Mouse (Mus musculus) ES-E14 (cell line): Measurements from ENCODE around the gene 4930432M17Rik. TPM values are rescaled to one million over a fixed set of nuclear protein-coding genes. Genes with fewer than 3 reads are reported as not detected.

Experiments used
- DNase-seq: peaks from one replicate; pipeline ENCODE4 v3.0.0-alpha.2; 2013; ENCODE audit warnings: low read depth, low spot score
- H3K27ac ChIP-seq: 2 replicates; pipeline ENCODE4 v1.5.1; 2012; ENCODE audit warnings: low read depth, mild to moderate bottlenecking, low read length, moderate library complexity, mixed read lengths; ENCODE audit not compliant: poor library complexity, insufficient read depth, severe bottlenecking
- H3K36me3 ChIP-seq: 2 replicates; pipeline ENCODE4 v1.6.1; 2012; ENCODE audit warnings: mild to moderate bottlenecking, low read length, moderate library complexity, mixed read lengths; ENCODE audit not compliant: control insufficient read depth, poor library complexity, insufficient read depth, severe bottlenecking
- H3K4me1 ChIP-seq, 2 experiments: fragments of 150-350 bp in 1 of 2; sonication (generic) in 1 of 2; 2 replicates each; pipeline ENCODE4 v1.6.1; 2012; ENCODE audit warnings: low read length in 2 of 2, mild to moderate bottlenecking in 1 of 2, mixed read lengths in 1 of 2; ENCODE audit not compliant: control insufficient read depth in 2 of 2, insufficient read depth in 2 of 2, poor library complexity in 1 of 2
- H3K4me3 ChIP-seq, 2 experiments: fragments of 150-350 bp in 1 of 2; sonication (generic) in 1 of 2; 2 replicates each; pipeline ENCODE4 v1.5.1; 2012; ENCODE audit warnings: low read length in 2 of 2, low read depth in 1 of 2, mild to moderate bottlenecking in 1 of 2, mixed read lengths in 1 of 2; ENCODE audit not compliant: insufficient read depth in 1 of 2, poor library complexity in 1 of 2, severe bottlenecking in 1 of 2
- H3K9ac ChIP-seq: 2 replicates; pipeline ENCODE4 v1.6.1; 2012; ENCODE audit warnings: low read depth, mild to moderate bottlenecking, low read length, mixed read lengths; ENCODE audit not compliant: poor library complexity, insufficient read depth, severe bottlenecking
- H3K9me3 ChIP-seq: fragments of 150-350 bp; sonication (generic); 2 replicates; pipeline ENCODE4 v1.6.1; 2012; ENCODE audit warnings: low read depth, mild to moderate bottlenecking, low read length; ENCODE audit not compliant: control insufficient read depth, insufficient read depth
- CHD2 ChIP-seq: IDR thresholded peaks from 2 replicates; pipeline ENCODE4 v1.6.1; 2014; ENCODE audit warnings: mild to moderate bottlenecking, low read depth, low read length, inconsistent platforms
- HCFC1 ChIP-seq: IDR thresholded peaks from 2 replicates; pipeline ENCODE4 v1.6.1; 2012; ENCODE audit warnings: low read length, inconsistent platforms, borderline replicate concordance; ENCODE audit not compliant: insufficient read depth
- MAFK ChIP-seq: IDR thresholded peaks from 2 replicates; pipeline ENCODE4 v1.6.1; 2014; ENCODE audit warnings: mild to moderate bottlenecking, low read depth, low read length, inconsistent platforms; ENCODE audit not compliant: insufficient read depth
- ZC3H11A ChIP-seq: IDR thresholded peaks from 2 replicates; pipeline ENCODE4 v1.6.1; 2012; ENCODE audit warnings: low read depth, mild to moderate bottlenecking, inconsistent platforms, low read length, borderline replicate concordance
- ZNF384 ChIP-seq: IDR thresholded peaks from 2 replicates; pipeline ENCODE4 v1.6.1; 2012; ENCODE audit warnings: low read depth, low read length, inconsistent platforms
- in situ Hi-C, 2 experiments: fragments of 600-800 bp; cut with MboI; formaldehyde crosslinking; loops; one replicate each; pipeline ENCODE4 v1.15.1; 2025; ENCODE audit warnings: low sequenced_read_pairs in 2 of 2, inconsistent platforms in 1 of 2; ENCODE audit not compliant: unreplicated experiment in 2 of 2
- total RNA-seq: library from RNA; depleted of rRNA; stranded (reverse); fragments of 300-350 nt; gene quantifications from 2 replicates; pipeline ENCODE4 v1.2.3, GENCODE M21; 2012

4930432M17Rik gene
- total RNA-seq, 1 experiment: not detected

GRCm38 (mm10) chr3:121680187-121680586 is 9.6 kb downstream of the 4930432M17Rik start:
- H3K4me1 ChIP-seq: no peaks in the 10 kb centered on the region
- in situ Hi-C loops: no loop called here
- TF ChIP-seq MAFK (no peak), HCFC1 (no peak), ZC3H11A (no peak), ZNF384 (no peak), CHD2 (no peak)

GRCm38 (mm10) chr3:121682439-121683411 is 12.2 kb downstream of the 4930432M17Rik start:
- H3K9ac ChIP-seq: no peak overlapping the region
- no peaks in the 10 kb centered on the region for H3K36me3 ChIP-seq
- no peaks in the 10 kb centered on the region for H3K9me3 ChIP-seq
- TF ChIP-seq MAFK (no peak), HCFC1 (no peak)
- in situ Hi-C loops: no loop called here
- no peak overlapping the region for H3K27ac ChIP-seq
- DNase-seq: no peak
- no peaks in the 10 kb centered on the region for H3K4me1 ChIP-seq
- no peak overlapping the region for H3K4me3 ChIP-seq

More at GRCm38 (mm10) chr3:121680187-121680586, 9.6 kb downstream of the 4930432M17Rik start:
- Histone ChIP-seq H3K36me3 (no peaks in the 10 kb centered on the region), H3K4me3 (no peak overlapping the region), H3K27ac (no peak overlapping the region), H3K9me3 (no peaks in the 10 kb centered on the region), H3K9ac (no peak overlapping the region)
- no peak for DNase-seq

- Histone ChIP-seq H3K4me3 (no peak overlapping the region), H3K4me1 (no peaks in the 10 kb centered on the region), H3K9ac (no peak overlapping the region), H3K36me3 (no peaks in the 10 kb centered on the region), H3K27ac (no peak overlapping the region), H3K9me3 (no peaks in the 10 kb centered on the region)
- no peak for TF ChIP-seq MAFK
- TF ChIP-seq HCFC1: no peak
- TF ChIP-seq CHD2: no peak
- no peak for TF ChIP-seq ZC3H11A
- no peak for TF ChIP-seq ZNF384
- no peak for DNase-seq
- in situ Hi-C loops: no loop called here
Measured at GRCm38 (mm10) chr3:121684552-121684951, 14.0 kb downstream of the 4930432M17Rik start.

DNA sequence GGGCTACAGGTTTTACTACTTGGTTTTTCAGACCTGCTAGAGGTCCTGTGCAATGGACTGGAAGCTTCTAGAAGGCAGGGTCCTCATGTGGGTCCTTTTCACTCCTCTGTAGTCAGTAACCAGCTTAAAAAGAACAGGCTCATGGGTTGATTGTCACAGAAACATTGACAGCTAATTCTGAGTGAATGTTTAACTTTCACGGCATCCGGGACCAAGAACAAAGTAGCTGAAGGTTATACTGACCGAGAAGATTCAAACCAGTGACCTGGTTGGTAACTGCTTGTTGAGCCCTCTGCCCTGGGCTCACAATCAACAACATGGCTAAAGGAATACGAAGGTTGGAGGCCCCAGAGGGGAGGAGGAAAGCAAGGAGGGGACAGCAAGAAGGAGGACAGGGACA is 14.4 kb downstream of the 4930432M17Rik start:
- in situ Hi-C loops: no loop called here
- DNase-seq: no peak

More for the DNA sequence above, 14.4 kb downstream of the 4930432M17Rik start:
- no peak overlapping the region for H3K27ac ChIP-seq
- TF ChIP-seq HCFC1 (no peak), ZC3H11A (no peak), ZNF384 (no peak), CHD2 (no peak), MAFK (no peak)
- H3K36me3 ChIP-seq: no peaks in the 10 kb centered on the region
- no peak overlapping the region for H3K9ac ChIP-seq
- no peak overlapping the region for H3K4me3 ChIP-seq
- no peaks in the 10 kb centered on the region for H3K4me1 ChIP-seq
- H3K9me3 ChIP-seq: no peaks in the 10 kb centered on the region
